Mouse (Mus musculus): ENCODE measurements at regions not wholly inside any gene's neighbourhood (a gene's known extent, or its start where the extent isn't known, plus 50 kb on each side); places are given as distances from the start of the nearest gene placed in this dataset.

DNA sequence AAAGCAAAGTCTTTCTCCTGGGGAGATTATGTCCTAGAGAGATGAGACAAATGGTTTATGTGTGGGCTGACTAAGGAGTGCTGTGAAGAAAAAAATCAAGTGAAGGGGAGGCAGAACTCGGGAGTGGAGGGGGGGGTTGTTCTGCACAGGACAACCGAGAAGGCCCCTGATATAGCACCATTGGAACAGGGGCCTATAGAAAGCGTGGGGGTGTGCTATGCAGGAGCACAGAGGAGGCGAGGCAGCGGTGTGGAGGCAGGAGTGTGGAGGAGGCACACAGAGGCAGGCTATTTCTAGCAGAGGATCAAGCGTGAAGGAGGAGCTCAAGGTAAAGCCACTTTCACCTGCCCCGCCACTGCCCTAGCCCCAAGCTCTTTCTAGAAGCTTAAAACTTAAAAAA is 88.0 kb upstream of the Dapk1 start:
- H3K4me3 ChIP-seq (ENCODE audit: insufficient read depth, low read length) = no peak overlapping the region
- H3K4me1 ChIP-seq (ENCODE audit: control insufficient read depth, insufficient read depth, low read length) = peaks cover 6% of the 10 kb centered on the region
- TF ChIP-seq POLR2A (IDR thresholded peaks at IDR 0.05; ENCODE audit: extremely low read depth, insufficient read depth, low read length) (no peak), CTCF (IDR thresholded peaks at IDR 0.05; ENCODE audit: extremely low read depth, insufficient read depth, low read length) (no peak)
- no peak overlapping the region for H3K27ac ChIP-seq (ENCODE audit: insufficient read depth, low read length)

DNA sequence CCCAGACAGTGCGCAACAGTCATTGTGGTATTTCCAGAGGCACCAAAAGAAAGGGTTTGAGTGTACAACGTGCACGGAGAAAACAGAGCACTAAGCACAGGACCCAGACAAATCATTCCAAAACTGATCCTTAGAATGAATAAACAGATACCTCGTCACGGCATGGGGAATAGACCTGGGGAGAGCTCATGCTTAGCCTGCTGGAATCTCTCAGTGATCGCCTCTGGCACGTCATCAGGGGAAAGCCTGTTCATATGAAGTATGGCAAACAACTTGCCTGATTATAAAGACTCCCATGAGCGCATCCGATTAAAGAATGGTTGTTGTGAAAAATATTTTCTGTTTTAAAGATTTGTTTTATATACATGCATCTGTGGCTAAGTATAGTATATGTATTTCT is 86.9 kb upstream of the Dapk1 start:
- no peak overlapping the region for H3K27ac ChIP-seq (ENCODE audit: insufficient read depth, low read length)
- TF ChIP-seq POLR2A (IDR thresholded peaks at IDR 0.05; ENCODE audit: extremely low read depth, insufficient read depth, low read length) (no peak), CTCF (IDR thresholded peaks at IDR 0.05; ENCODE audit: extremely low read depth, insufficient read depth, low read length) (no peak)
- H3K4me1 ChIP-seq (ENCODE audit: control insufficient read depth, insufficient read depth, low read length) = peaks cover 6% of the 10 kb centered on the region
- no peak overlapping the region for H3K4me3 ChIP-seq (ENCODE audit: insufficient read depth, low read length)

DNA sequence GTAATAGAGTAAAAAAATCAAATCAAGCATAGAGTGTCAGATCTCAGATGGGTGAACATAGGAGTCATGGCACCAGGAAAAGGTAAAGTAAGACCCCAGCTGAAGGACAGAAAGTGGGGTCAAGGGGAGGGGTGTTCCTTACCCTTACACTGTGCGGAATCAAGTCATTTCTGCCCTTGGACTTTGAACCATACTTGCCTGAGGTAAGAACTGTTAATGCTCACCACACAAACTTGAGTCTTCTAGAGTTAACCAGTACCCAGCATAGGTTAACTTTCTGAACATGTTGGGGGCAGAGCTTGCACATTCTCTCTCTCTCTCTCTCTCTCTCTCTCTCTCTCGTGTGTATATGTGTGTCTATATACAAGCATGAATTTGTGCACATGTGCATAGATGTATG is 83.7 kb upstream of the Dapk1 start:
- TF ChIP-seq POLR2A (IDR thresholded peaks at IDR 0.05; ENCODE audit: extremely low read depth, insufficient read depth, low read length) (no peak), CTCF (IDR thresholded peaks at IDR 0.05; ENCODE audit: extremely low read depth, insufficient read depth, low read length) (no peak)
- no peak overlapping the region for H3K4me3 ChIP-seq (ENCODE audit: insufficient read depth, low read length)

DNA sequence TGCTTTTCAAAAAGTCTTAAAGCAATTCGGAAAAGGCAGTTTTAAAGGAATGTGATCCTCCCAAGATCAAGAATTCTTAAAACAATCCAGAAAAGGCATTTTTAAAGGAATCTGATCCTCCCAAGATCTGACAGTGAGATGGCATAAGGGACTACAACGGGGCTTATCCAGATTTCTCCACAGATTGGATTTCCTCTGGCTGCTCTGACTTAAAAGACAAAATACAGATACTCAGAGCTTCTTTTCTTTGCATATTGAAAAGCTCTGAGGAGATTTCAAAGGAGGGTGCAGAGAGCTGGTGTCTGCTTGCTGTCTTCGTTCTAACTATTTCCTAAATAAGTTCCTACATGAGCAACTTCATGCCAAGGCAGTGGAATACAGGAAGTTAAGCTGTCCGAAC is 82.0 kb upstream of the Dapk1 start:
- no peak overlapping the region for H3K4me3 ChIP-seq (ENCODE audit: insufficient read depth, low read length)
- H3K27ac ChIP-seq (ENCODE audit: insufficient read depth, low read length) = no peak overlapping the region
- TF ChIP-seq POLR2A (IDR thresholded peaks at IDR 0.05; ENCODE audit: extremely low read depth, insufficient read depth, low read length) (no peak), CTCF (IDR thresholded peaks at IDR 0.05; ENCODE audit: extremely low read depth, insufficient read depth, low read length) (no peak)
- H3K4me1 ChIP-seq (ENCODE audit: control insufficient read depth, insufficient read depth, low read length) = no peaks in the 10 kb centered on the region; the same call in 1 of the 2 replicates

More for the DNA sequence above, 83.7 kb upstream of the Dapk1 start:
- H3K27ac ChIP-seq (ENCODE audit: insufficient read depth, low read length) = no peak overlapping the region
- no peaks in the 10 kb centered on the region; the same call in 1 of the 2 replicates for H3K4me1 ChIP-seq (ENCODE audit: control insufficient read depth, insufficient read depth, low read length)

- Histone ChIP-seq H3K4me3 (ENCODE audit: insufficient read depth, low read length) (no peak overlapping the region), H3K27ac (ENCODE audit: insufficient read depth, low read length) (peak overlapping the region; percentile 57; the same call in 1 of the 2 replicates), H3K4me1 (ENCODE audit: control insufficient read depth, insufficient read depth, low read length) (no peaks in the 10 kb centered on the region; the same call in 1 of the 2 replicates)
- TF ChIP-seq CTCF (IDR thresholded peaks at IDR 0.05; ENCODE audit: extremely low read depth, insufficient read depth, low read length) (no peak), POLR2A (IDR thresholded peaks at IDR 0.05; ENCODE audit: extremely low read depth, insufficient read depth, low read length) (no peak)
These were observed 78.9 kb upstream of the Dapk1 start for GRCm38 (mm10) chr13:60522719-60523450.

- Histone ChIP-seq H3K27ac (ENCODE audit: insufficient read depth, low read length) (no peak overlapping the region), H3K4me1 (ENCODE audit: control insufficient read depth, insufficient read depth, low read length) (no peaks in the 10 kb centered on the region; the same call in 1 of the 2 replicates), H3K4me3 (ENCODE audit: insufficient read depth, low read length) (no peak overlapping the region)
- TF ChIP-seq CTCF (IDR thresholded peaks at IDR 0.05; ENCODE audit: extremely low read depth, insufficient read depth, low read length) (no peak), POLR2A (IDR thresholded peaks at IDR 0.05; ENCODE audit: extremely low read depth, insufficient read depth, low read length) (no peak)
These were observed 73.9 kb upstream of the Dapk1 start for GRCm38 (mm10) chr13:60527806-60528205.

DNA sequence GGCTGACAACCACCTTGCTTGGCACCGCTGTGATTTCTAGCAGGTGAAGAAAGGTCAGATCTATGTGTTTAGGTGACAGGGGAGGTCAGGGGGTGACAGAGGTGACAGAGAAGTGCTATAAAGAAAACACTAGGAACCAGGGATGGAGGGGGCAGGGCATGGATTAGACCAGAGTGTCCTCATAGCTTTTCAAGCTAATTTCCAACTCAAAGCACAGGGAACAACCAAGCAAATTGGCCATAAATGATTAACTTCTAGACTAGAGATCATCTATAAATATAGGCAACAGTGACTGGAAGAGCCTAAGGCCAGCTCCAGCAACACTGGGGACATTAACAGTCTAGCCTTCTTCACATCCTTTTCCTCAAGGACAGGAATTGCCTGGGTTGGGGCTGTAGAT is 72.9 kb upstream of the Dapk1 start:
- TF ChIP-seq POLR2A (IDR thresholded peaks at IDR 0.05; ENCODE audit: extremely low read depth, insufficient read depth, low read length) = no peak
- no peak for TF ChIP-seq CTCF (IDR thresholded peaks at IDR 0.05; ENCODE audit: extremely low read depth, insufficient read depth, low read length)
- H3K27ac ChIP-seq (ENCODE audit: insufficient read depth, low read length) = no peak overlapping the region
- H3K4me1 ChIP-seq (ENCODE audit: control insufficient read depth, insufficient read depth, low read length) = no peaks in the 10 kb centered on the region
- no peak overlapping the region for H3K4me3 ChIP-seq (ENCODE audit: insufficient read depth, low read length)

DNA sequence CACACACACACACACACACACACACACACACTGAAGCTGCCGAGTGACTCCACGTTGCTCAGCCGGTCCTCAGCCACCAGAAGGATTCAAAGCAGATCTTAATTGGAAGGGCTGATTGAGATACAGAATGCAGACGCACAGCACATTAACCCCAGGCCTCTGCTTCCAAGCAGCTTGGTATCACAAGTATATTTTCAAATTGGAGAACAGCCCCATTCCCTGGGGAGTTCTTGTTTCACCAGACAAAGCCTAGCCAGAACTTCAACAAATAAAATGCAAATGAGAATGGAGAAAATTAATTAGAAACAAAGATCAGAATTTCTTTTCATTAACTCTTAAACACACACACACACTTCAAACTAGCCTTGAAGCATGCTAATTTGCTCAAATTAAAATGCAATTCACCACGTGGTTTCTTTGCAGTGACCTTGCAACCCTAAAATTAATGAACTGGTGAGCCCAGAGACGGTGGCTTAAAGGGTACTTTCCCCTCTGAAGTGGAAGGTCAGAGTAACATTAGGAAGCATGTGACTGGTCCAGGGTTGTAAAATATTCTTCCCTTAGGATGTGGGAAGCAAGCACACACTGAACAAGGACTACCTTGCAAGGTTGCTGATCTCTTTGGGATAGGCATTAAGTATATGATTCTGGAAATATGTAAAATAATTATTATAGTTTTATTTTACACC is 72.2 kb upstream of the Dapk1 start:
- TF ChIP-seq CTCF (IDR thresholded peaks at IDR 0.05; ENCODE audit: extremely low read depth, insufficient read depth, low read length) = no peak
- TF ChIP-seq POLR2A (IDR thresholded peaks at IDR 0.05; ENCODE audit: extremely low read depth, insufficient read depth, low read length) = no peak
- Histone ChIP-seq H3K27ac (ENCODE audit: insufficient read depth, low read length) (no peak overlapping the region), H3K4me1 (ENCODE audit: control insufficient read depth, insufficient read depth, low read length) (no peaks in the 10 kb centered on the region), H3K4me3 (ENCODE audit: insufficient read depth, low read length) (no peak overlapping the region)

DNA sequence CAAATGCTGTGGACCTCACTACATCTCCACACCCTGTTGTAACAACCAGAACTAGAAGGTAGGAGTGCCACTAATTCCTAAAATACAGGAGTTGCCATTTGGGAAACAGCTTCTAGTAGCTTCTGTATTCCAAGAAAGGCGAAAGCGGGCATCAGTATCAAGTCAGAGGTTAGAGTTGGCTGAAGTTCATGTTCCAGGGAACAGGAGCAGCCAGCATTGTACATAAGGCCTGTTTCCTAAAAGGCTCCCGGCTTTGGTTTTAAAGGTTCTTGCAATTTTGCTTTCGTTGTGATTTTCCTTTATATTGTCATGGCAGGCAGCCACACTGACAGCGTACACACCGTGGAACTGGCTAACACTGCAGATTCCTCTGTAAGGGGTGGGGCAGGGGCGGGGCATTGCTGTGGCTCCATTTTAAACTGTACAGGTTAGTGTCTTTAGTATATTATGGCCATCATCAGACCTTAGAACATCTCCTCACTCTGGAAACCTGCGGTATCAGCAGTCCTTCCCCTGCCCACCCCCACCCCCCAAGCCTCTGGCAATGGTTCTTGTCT is 67.8 kb upstream of the Dapk1 start:
- no peaks in the 10 kb centered on the region for H3K4me1 ChIP-seq (ENCODE audit: control insufficient read depth, insufficient read depth, low read length)
- H3K4me3 ChIP-seq (ENCODE audit: insufficient read depth, low read length) = no peak overlapping the region
- TF ChIP-seq CTCF (IDR thresholded peaks at IDR 0.05; ENCODE audit: extremely low read depth, insufficient read depth, low read length) = no peak
- TF ChIP-seq POLR2A (IDR thresholded peaks at IDR 0.05; ENCODE audit: extremely low read depth, insufficient read depth, low read length) = no peak
- H3K27ac ChIP-seq (ENCODE audit: insufficient read depth, low read length) = no peak overlapping the region
